Mouse (Mus musculus) A20 (cell line): ENCODE measurements around the gene Tmem88.
A peak's percentile ranks its signal among the peaks of the same experiment; 100 is the strongest.

Experiments
- DNase-seq: peaks from one replicate; pipeline ENCODE4 v3.0.0-alpha.2; 2011; ENCODE audit warnings: low read depth, low spot score

Tmem88 gene

GRCm38 (mm10) chr11:69398059-69398458 is at the start of gene Tmem88:
TSS of gene Tmem88 (minus strand) at chr11:69398234.
- no peak for DNase-seq

GRCm38 (mm10) chr11:69447299-69447698 is 49.3 kb upstream of the Tmem88 start:
- no peak for DNase-seq

GRCm38 (mm10) chr11:69443328-69443727 is 45.3 kb upstream of the Tmem88 start:
- no peak for DNase-seq

- no peak for DNase-seq
Measured at GRCm38 (mm10) chr11:69437291-69437690, 39.3 kb upstream of the Tmem88 start.

- DNase-seq, result no peak
Measured at GRCm38 (mm10) chr11:69433189-69433588, 35.2 kb upstream of the Tmem88 start.

- DNase-seq, result no peak
Measured at GRCm38 (mm10) chr11:69432640-69432982, 34.6 kb upstream of the Tmem88 start.

GRCm38 (mm10) chr11:69431829-69432639 is 34.0 kb upstream of the Tmem88 start:
- peak; percentile 82 for DNase-seq

GRCm38 (mm10) chr11:69430631-69431030 is 32.6 kb upstream of the Tmem88 start:
- no peak for DNase-seq

- DNase-seq, result no peak
Measured at GRCm38 (mm10) chr11:69429313-69429712, 31.3 kb upstream of the Tmem88 start.

GRCm38 (mm10) chr11:69428751-69429150 is 30.7 kb upstream of the Tmem88 start:
- peak; percentile 67 for DNase-seq

- DNase-seq, result no peak
Measured at GRCm38 (mm10) chr11:69426246-69426645, 28.2 kb upstream of the Tmem88 start.

- no peak for DNase-seq
Measured at GRCm38 (mm10) chr11:69423885-69424284, 25.9 kb upstream of the Tmem88 start.

GRCm38 (mm10) chr11:69422842-69423241 is 24.8 kb upstream of the Tmem88 start:
- no peak for DNase-seq

GRCm38 (mm10) chr11:69421131-69421977 is 23.3 kb upstream of the Tmem88 start:
- no peak for DNase-seq

- DNase-seq, result peak; percentile 82
Measured at GRCm38 (mm10) chr11:69420554-69421000, 22.5 kb upstream of the Tmem88 start.

GRCm38 (mm10) chr11:69419813-69420553 is 21.9 kb upstream of the Tmem88 start:
- DNase-seq, result peak; percentile 75

- peak; percentile 80 for DNase-seq
Measured at GRCm38 (mm10) chr11:69419443-69419812, 21.4 kb upstream of the Tmem88 start.

- peak; percentile 97 for DNase-seq
Measured at GRCm38 (mm10) chr11:69418481-69419442, 20.7 kb upstream of the Tmem88 start.

- DNase-seq, result peak; percentile 86
Measured at GRCm38 (mm10) chr11:69417449-69418384, 19.7 kb upstream of the Tmem88 start.
